Mouse (Mus musculus) lung, postnatal 4 days (tissue): ENCODE results near the gene Slc16a8.
A peak's percentile ranks its signal among the peaks of the same experiment; 100 is the strongest.

Source experiments
- DNase-seq, 2 experiments: peaks; one replicate each; pipeline ENCODE4 v3.0.0; 2021

Slc16a8 gene

GRCm38 (mm10) chr15:79212750-79213446 lies 41.7 kb downstream of the Slc16a8 start:
- DNase-seq: no peak

- no peak for DNase-seq
Observed at GRCm38 (mm10) chr15:79210357-79210756, 44.2 kb downstream of the Slc16a8 start.

- DNase-seq: peak; percentile 61 to 67
Observed at GRCm38 (mm10) chr15:79208758-79209439, 45.7 kb downstream of the Slc16a8 start.

GRCm38 (mm10) chr15:79208211-79208610 lies 46.4 kb downstream of the Slc16a8 start:
- DNase-seq: no peak

GRCm38 (mm10) chr15:79202575-79202974 lies 52.0 kb downstream of the Slc16a8 start:
- no peak for DNase-seq

- no peak for DNase-seq
Observed at GRCm38 (mm10) chr15:79201491-79202150, 52.9 kb downstream of the Slc16a8 start.
